Mouse (Mus musculus) neural tube, embryonic 11.5 days (tissue): ENCODE results near the gene Adgrg3. TPM values are rescaled to one million over a fixed set of nuclear protein-coding genes. Genes with fewer than 3 reads are reported as not detected.
A peak's percentile ranks its signal among the peaks of the same experiment; 100 is the strongest.

Experiments used
- ATAC-seq: fragments of 200-750 bp; cut with Nextera tagmentation; 2 replicates; pipeline ENCODE4 v1.8.0; 2017; ENCODE audit warnings: moderate number of reproducible peaks, mild to moderate bottlenecking, moderate TSS enrichment, moderate library complexity; ENCODE audit not compliant: insufficient read depth, low FRiP score, low TSS enrichment
- DNase-seq: peaks from one replicate; pipeline ENCODE4 v3.0.0-alpha.2; 2015; ENCODE audit warnings: low spot score
- H3K27ac ChIP-seq: fragments of 300-500 bp; sonication (generic); 2 replicates; pipeline ENCODE4 v1.5.1; 2014; ENCODE audit warnings: low read depth, mild to moderate bottlenecking, low read length
- H3K27me3 ChIP-seq: fragments of 300-500 bp; sonication (generic); 2 replicates; pipeline ENCODE4 v1.6.1; 2014; ENCODE audit warnings: mild to moderate bottlenecking, low read length, mixed read lengths; ENCODE audit not compliant: control insufficient read depth, insufficient read depth
- H3K36me3 ChIP-seq: fragments of 300-500 bp; sonication (generic); 2 replicates; pipeline ENCODE4 v1.6.1; 2014; ENCODE audit warnings: mild to moderate bottlenecking, low read length, moderate library complexity, mixed read lengths; ENCODE audit not compliant: control insufficient read depth, insufficient read depth
- H3K4me1 ChIP-seq: fragments of 300-500 bp; sonication (generic); 2 replicates; pipeline ENCODE4 v1.6.1; 2014; ENCODE audit warnings: low read length, mixed read lengths; ENCODE audit not compliant: control insufficient read depth, insufficient read depth
- H3K4me2 ChIP-seq: fragments of 300-500 bp; sonication (generic); 2 replicates; pipeline ENCODE4 v1.6.1; 2014; ENCODE audit warnings: low read depth, mild to moderate bottlenecking, moderate library complexity
- H3K4me3 ChIP-seq: fragments of 300-500 bp; sonication (generic); 2 replicates; pipeline ENCODE4 v1.5.1; 2014; ENCODE audit warnings: low read depth, low read length
- H3K9ac ChIP-seq: fragments of 300-500 bp; sonication (generic); 2 replicates; pipeline ENCODE4 v1.6.1; 2014; ENCODE audit warnings: mild to moderate bottlenecking, low read length
- H3K9me3 ChIP-seq: fragments of 300-500 bp; sonication (generic); 2 replicates; pipeline ENCODE4 v1.6.1; 2016; ENCODE audit warnings: low read length; ENCODE audit not compliant: control insufficient read depth
- WGBS: fragments of 180-500 bp; shearing (Covaris S2); extraction: QIAGEN DNeasy Blood & Tissue Kit; methylation state at CpG from one replicate; pipeline ENCODE4 v1.1.7; 2014; 5-methylcytosine and 5-hydroxymethylcytosine counted together
- polyA plus RNA-seq: library from polyadenylated mRNA; unstranded; fragments of >200 nt; fragmentation: Nextera tagmentation; extraction: Ambion mirVana; gene quantifications from 2 replicates; pipeline ENCODE4 v1.2.1, GENCODE M21; 2014

The Adgrg3 gene
- polyA plus RNA-seq, 1 experiment from 2014 or later = 4.1 TPM

DNA sequence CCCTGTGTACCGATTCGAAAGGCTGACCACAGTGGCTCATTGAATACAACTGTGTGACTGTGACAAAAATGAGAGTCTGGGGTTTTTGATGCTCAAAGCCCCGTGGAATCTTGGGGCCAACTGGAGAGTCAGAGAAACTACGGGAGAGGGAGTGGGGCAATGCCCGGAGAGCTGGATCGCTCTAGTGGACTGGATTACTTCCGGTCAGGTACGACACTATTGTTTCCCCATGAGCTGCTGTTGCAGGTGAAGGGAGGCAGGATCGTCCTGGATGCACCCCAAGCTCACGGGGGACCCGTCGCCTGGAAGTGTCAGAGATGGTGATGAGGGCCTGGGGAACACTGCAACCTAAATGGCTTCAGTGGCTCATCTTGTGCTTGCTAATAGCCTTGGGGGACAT lies 21.5 kb upstream of the Adgrg3 start:
- ATAC-seq (no peak), DNase-seq (no peak)
- Histone ChIP-seq H3K27ac (peak overlapping the region; percentile 93), H3K9ac (peak overlapping the region; percentile 87), H3K9me3 (no peaks in the 10 kb centered on the region), H3K4me2 (peak overlapping the region; percentile 78), H3K4me3 (peak overlapping the region; percentile 47), H3K27me3 (no peaks in the 10 kb centered on the region), H3K36me3 (no peaks in the 10 kb centered on the region), H3K4me1 (peaks cover 55% of the 10 kb centered on the region)
- WGBS = 57% methylated on average over 12 of the region's 12 CpGs

DNA sequence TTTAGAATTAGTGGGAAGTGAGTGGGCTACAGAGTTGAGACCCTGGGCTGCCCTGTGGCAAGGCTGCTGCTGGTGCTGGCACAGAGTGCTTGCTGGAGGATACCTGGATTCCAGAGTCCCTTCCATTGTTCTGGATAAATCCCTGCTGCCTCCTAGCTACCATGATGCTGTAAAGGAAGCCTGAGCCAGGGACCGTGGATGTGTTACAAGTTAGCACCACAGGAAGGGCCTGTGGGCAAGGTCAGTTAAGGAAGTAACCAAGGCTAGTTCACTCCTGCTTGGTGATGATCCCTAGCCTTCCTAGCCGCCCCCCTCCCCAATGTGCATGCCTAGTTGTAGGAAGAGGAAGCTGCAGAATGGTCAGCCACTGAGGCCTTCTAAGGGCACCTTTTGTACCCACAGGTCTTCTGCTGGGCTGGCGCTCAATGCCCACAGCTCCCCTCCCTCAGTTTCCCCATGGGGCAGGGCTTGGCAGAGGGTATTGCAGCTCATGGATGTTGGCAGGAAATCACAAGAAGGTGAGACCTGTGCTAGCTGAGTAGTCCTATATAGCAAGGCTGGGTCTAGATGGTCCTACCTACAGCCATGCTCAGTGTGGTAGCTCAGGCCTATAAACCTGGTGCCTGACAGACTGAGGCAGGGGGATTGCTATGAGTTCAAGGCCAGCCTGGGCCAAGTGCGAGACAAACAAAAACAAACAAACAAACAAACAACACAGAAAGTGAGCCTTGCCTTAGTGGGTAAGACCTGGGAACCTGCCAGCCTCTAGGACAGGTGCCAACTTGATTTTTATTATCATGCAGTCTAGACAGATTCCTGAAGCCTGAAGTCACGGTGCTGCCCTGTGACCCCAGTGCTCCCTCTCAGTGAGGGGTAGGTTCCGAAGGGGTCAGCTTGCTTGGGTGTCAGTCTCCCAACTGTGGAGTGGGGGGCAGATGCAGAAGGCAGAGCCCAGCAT lies 20.3 kb upstream of the Adgrg3 start:
- Histone ChIP-seq H3K4me2 (peak overlapping the region; percentile 78), H3K9ac (peak overlapping the region; percentile 87), H3K4me3 (peak overlapping the region; percentile 47), H3K27ac (0 out of 2 replicates have a peak overlapping the region, but pooled peaks have one; percentile 17), H3K4me1 (peaks cover 60% of the 10 kb centered on the region), H3K9me3 (no peaks in the 10 kb centered on the region), H3K27me3 (no peaks in the 10 kb centered on the region), H3K36me3 (no peaks in the 10 kb centered on the region)
- ATAC-seq = no peak
- 58% methylated on average over 6 of the region's 6 CpGs for WGBS
- no peak for DNase-seq

DNA sequence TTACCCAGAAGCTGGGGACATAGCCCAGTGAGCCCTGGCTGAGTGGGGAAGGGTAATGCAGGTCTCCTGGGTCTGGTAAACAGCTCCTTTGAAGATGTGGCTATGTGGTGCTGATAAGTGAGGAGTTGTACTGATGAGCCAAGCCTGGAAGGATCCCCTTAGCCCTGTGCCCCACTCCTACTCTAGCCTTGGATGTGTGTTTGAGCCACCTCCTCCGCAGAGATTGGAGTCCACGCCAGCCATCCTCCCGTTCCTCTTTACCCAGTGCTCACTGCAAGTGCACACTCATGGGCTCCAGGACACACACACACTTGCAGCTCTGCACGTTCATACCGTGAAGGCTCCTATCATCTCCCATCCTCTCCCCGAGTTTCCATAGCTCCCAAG lies 19.6 kb upstream of the Adgrg3 start:
- ATAC-seq (no peak), DNase-seq (no peak)
- H3K4me2 ChIP-seq = peak overlapping the region; percentile 78
- H3K4me3 ChIP-seq = peak overlapping the region; percentile 47
- H3K27me3 ChIP-seq = no peaks in the 10 kb centered on the region
- 0 out of 2 replicates have a peak overlapping the region, but pooled peaks have one; percentile 17 for H3K27ac ChIP-seq
- 62% methylated on average over 6 of the region's 6 CpGs for WGBS
- no peaks in the 10 kb centered on the region for H3K9me3 ChIP-seq
- peaks cover 53% of the 10 kb centered on the region for H3K4me1 ChIP-seq
- H3K9ac ChIP-seq = peak overlapping the region; percentile 37
- H3K36me3 ChIP-seq = no peaks in the 10 kb centered on the region

DNA sequence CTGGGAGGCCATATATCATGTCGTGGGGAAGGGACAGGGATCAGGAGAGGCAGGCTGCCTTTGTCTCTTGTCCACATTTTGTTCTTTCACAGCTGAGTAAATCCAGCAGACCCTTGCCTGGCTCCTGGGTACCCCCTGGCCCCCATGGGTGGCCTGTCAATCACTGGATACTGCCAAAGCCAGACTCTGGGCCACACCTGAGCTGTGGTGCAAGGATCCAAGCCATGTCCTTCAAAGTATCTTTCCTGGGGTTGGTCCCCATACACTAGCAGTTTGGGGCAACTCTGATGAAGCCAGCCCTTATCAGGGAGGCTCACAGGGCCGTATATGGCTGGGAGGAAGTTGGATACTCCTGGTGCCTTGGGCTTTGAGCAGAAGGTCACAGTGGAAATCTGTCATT lies 19.1 kb upstream of the Adgrg3 start:
- Histone ChIP-seq H3K9ac (0 out of 2 replicates have a peak overlapping the region, but pooled peaks have one; percentile 30), H3K4me2 (peak overlapping the region; percentile 78), H3K27me3 (no peaks in the 10 kb centered on the region), H3K27ac (no peak overlapping the region; the same call in 1 of the 2 replicates), H3K36me3 (peaks cover 4% of the 10 kb centered on the region; the same call in 1 of the 2 replicates), H3K4me3 (peak overlapping the region; percentile 47), H3K9me3 (no peaks in the 10 kb centered on the region), H3K4me1 (peaks cover 47% of the 10 kb centered on the region)
- 29% methylated on average over 2 of the region's 2 CpGs for WGBS
- ATAC-seq (no peak), DNase-seq (no peak)

DNA sequence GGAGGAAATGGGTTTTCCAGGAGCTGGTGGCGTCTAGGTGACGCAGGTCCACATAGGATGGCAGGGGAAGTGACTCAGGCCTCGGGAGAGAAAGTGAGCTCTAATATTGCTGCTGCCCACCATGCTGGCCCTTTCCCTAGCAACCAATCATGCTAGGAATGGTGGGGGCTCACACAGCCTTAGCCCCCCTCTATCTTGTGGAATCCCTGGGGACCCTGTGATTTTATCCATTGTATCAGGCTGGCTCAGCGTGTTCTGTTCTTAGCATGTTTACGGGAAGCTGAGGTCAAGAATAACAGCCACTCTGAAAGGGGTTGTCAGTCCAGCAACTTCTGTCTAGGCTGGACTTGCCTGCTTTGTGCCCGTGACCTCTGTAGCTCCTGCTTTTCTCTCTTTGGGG lies 18.5 kb upstream of the Adgrg3 start:
- no peak for DNase-seq
- 0 out of 2 replicates have a peak overlapping the region, but pooled peaks have one; percentile 46 for H3K27ac ChIP-seq
- peak overlapping the region; percentile 47; the same call in 1 of the 2 replicates for H3K4me3 ChIP-seq
- peaks cover 7% of the 10 kb centered on the region; the same call in 1 of the 2 replicates for H3K36me3 ChIP-seq
- no peaks in the 10 kb centered on the region for H3K9me3 ChIP-seq
- H3K27me3 ChIP-seq = no peaks in the 10 kb centered on the region
- peak overlapping the region; percentile 38; the same call in 1 of the 2 replicates for H3K9ac ChIP-seq
- WGBS = 61% methylated on average over 6 of the region's 6 CpGs
- ATAC-seq = no peak
- peak overlapping the region; percentile 78 for H3K4me2 ChIP-seq
- H3K4me1 ChIP-seq = peaks cover 42% of the 10 kb centered on the region

DNA sequence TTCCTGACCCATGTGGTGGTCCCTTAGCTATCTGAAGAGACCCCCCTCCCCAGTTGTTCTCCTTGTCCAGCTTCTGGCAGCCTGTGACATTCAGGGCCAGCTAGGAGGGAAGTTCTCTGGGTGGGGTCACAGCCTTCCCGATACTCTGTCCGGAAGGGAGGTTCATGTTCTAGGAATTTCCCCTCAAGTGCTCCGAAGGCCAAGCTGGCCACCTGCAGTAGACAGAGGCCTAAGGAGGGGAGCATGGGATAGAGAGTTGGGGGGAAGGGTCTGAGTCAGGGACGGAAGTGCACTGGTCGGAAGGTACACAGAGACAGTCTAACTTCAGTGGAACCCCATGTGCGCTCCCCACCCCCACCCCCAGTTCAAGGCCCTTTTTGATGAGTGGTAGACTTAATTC lies 17.5 kb upstream of the Adgrg3 start:
- Histone ChIP-seq H3K9ac (no peak overlapping the region; the same call in 1 of the 2 replicates), H3K36me3 (peaks cover 9% of the 10 kb centered on the region; the same call in 1 of the 2 replicates)
- WGBS = 46% methylated on average over 6 of the region's 6 CpGs

DNA sequence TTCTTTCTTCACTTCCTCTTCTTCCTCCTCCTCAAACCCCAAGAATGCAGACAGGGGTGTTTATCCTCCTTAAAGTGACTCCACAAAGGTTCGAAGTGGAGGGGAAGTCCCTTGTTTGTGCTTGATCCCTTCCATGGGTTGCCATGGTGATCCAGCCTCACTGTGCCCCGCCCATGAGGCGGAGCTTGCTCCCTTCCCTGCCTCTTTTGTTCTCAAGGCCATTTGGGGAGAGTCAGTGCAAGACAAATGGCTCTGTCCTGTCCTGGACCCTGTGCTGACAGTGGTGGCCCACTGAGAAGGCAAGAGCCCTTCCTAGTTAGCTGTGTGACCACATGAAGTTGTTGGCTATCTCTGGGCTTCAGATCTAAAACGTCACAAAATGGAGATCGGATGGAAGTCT lies 16.8 kb upstream of the Adgrg3 start:
- 17% methylated on average over 5 of the region's 5 CpGs for WGBS
- ATAC-seq (peak; percentile 75), DNase-seq (peak; percentile 88)
- Histone ChIP-seq H3K4me2 (peak overlapping the region; percentile 78), H3K27me3 (no peaks in the 10 kb centered on the region), H3K9ac (peak overlapping the region; percentile 30), H3K36me3 (peaks cover 12% of the 10 kb centered on the region; the same call in 1 of the 2 replicates), H3K4me3 (no peak overlapping the region), H3K27ac (peak overlapping the region; percentile 58), H3K9me3 (no peaks in the 10 kb centered on the region), H3K4me1 (peaks cover 42% of the 10 kb centered on the region)

More for the DNA sequence above, 17.5 kb upstream of the Adgrg3 start:
- DNase-seq (no peak), ATAC-seq (no peak)
- no peak overlapping the region for H3K4me3 ChIP-seq
- peak overlapping the region; percentile 55 for H3K27ac ChIP-seq
- H3K4me1 ChIP-seq = peaks cover 42% of the 10 kb centered on the region
- no peaks in the 10 kb centered on the region for H3K27me3 ChIP-seq
- H3K4me2 ChIP-seq = peak overlapping the region; percentile 78
- no peaks in the 10 kb centered on the region for H3K9me3 ChIP-seq

DNA sequence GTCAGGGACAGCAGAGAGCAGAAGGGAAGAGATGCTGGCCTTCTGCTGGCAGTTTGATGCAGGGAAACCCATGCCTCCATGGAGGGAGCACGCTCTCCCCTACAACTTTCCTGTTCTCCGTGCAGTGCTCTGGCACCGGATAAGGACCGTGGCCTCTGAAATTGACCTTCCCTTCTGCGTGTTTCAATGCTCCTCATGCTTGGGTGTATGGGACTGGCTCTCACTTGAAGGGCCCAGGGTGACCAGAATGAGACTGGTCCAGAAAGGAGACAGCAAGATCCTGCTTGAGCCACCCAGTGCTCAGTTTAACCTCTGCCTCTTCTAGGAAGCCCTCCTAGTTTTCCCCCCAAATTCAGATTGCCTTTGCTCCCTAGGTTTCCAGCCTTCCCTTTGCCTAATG lies 16.3 kb upstream of the Adgrg3 start:
- ATAC-seq (0 out of 2 replicates have a peak, but pooled peaks have one; percentile 2), DNase-seq (no peak)
- Histone ChIP-seq H3K36me3 (peaks cover 12% of the 10 kb centered on the region; the same call in 1 of the 2 replicates), H3K9ac (peak overlapping the region; percentile 30), H3K4me1 (peaks cover 42% of the 10 kb centered on the region), H3K27me3 (no peaks in the 10 kb centered on the region), H3K27ac (peak overlapping the region; percentile 58), H3K9me3 (no peaks in the 10 kb centered on the region), H3K4me2 (peak overlapping the region; percentile 28; the same call in 1 of the 2 replicates), H3K4me3 (no peak overlapping the region)
- 74% methylated on average over 5 of the region's 5 CpGs for WGBS
